Mouse (Mus musculus) limb, embryonic 12.5 days (tissue): ENCODE results near the gene Tm9sf1. TPM values are rescaled to one million over a fixed set of nuclear protein-coding genes. Genes with fewer than 3 reads are reported as not detected.

ENCODE experiments used
- ATAC-seq: fragments of 200-750 bp; cut with Nextera tagmentation; 2 replicates; pipeline ENCODE4 v1.8.0; 2017; ENCODE audit warnings: low read depth, moderate TSS enrichment; ENCODE audit not compliant: insufficient number of reproducible peaks, insufficient read depth, low FRiP score, low TSS enrichment
- H3K27ac ChIP-seq: fragments of 300-500 bp; sonication (generic); 2 replicates; pipeline ENCODE4 v1.5.1; 2016; ENCODE audit warnings: mild to moderate bottlenecking, moderate library complexity
- H3K27me3 ChIP-seq: fragments of 300-500 bp; sonication (generic); 2 replicates; pipeline ENCODE4 v1.6.1; 2016; ENCODE audit warnings: mild to moderate bottlenecking, moderate library complexity
- H3K36me3 ChIP-seq: fragments of 300-500 bp; sonication (generic); 2 replicates; pipeline ENCODE4 v1.6.1; 2016; ENCODE audit warnings: mild to moderate bottlenecking, moderate library complexity
- H3K4me1 ChIP-seq: fragments of 300-500 bp; sonication (generic); replicated peaks from 2 replicates; pipeline ENCODE4 v1.6.1; 2016
- H3K4me2 ChIP-seq: fragments of 300-500 bp; sonication (generic); 2 replicates; pipeline ENCODE4 v1.6.1; 2016; ENCODE audit warnings: mild to moderate bottlenecking, moderate library complexity
- H3K4me3 ChIP-seq: fragments of 300-500 bp; sonication (generic); replicated peaks from 2 replicates; pipeline ENCODE4 v1.5.1; 2016; ENCODE audit warnings: mild to moderate bottlenecking
- H3K9ac ChIP-seq: fragments of 300-500 bp; sonication (generic); replicated peaks from 2 replicates; pipeline ENCODE4 v1.6.1; 2016; ENCODE audit warnings: mild to moderate bottlenecking, moderate library complexity
- H3K9me3 ChIP-seq: fragments of 300-500 bp; sonication (generic); 2 replicates; pipeline ENCODE4 v1.6.1; 2016; ENCODE audit warnings: mild to moderate bottlenecking, moderate library complexity
- WGBS: fragments of 180-500 bp; shearing (Covaris S2); methylation state at CpG from one replicate; pipeline ENCODE4 v1.1.7; 2016; 5-methylcytosine and 5-hydroxymethylcytosine counted together
- polyA plus RNA-seq: library from polyadenylated mRNA; unstranded; fragments of >200 nt; fragmentation: Nextera tagmentation; extraction: Ambion mirVana; gene quantifications from 2 replicates; pipeline ENCODE4 v1.2.1, GENCODE M21; 2016

The Tm9sf1 gene
- polyA plus RNA-seq = 96.1 and 96.7 TPM in 2 replicates

DNA sequence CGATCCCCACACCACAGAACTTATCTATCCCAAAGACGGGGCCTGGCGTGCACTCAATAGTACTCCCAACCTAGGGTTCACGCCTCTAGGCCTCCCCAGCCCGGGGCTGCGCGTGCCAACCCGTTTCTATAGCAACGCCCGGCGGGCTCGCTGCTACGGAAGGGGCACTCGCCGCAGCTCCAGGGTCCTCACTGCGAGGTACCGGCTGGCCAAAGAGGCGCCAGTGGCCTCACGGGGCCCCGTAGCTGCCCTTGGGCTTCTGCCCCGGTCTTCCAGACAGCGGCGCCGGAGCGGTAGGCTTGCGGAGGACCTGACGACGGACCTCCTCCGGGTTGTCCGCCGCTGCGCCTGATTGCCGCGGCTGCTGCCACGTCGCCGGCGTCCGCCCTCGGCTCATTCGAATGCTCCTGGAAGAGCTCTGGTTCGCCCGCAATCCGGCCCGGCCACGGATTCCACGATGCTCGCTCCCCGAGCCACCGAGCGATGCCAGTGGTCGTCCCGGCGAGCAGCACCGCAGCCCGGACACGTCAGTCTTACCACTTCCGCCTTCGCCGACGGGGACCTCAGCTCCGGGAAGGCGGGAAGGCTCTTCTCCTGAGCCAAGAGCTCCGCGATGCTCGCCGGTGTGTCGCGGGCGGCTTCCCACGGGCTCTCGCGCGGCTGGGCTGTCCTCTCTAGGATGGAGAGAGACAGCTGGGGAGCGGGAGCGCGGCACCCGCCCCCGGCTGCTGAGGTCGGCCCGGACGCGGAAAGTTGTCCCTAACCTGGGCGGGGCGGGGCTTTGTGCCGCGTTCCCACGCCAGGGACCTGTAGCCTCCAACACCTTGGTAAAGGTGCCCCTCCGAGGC, at the start of gene Tm9sf1:
Gene Tm9sf1, minus strand, starts transcription at position 747 of the 848 bp plus-strand sequence.
- under 1% methylated on average over 89 of the region's 89 CpGs for WGBS

DNA sequence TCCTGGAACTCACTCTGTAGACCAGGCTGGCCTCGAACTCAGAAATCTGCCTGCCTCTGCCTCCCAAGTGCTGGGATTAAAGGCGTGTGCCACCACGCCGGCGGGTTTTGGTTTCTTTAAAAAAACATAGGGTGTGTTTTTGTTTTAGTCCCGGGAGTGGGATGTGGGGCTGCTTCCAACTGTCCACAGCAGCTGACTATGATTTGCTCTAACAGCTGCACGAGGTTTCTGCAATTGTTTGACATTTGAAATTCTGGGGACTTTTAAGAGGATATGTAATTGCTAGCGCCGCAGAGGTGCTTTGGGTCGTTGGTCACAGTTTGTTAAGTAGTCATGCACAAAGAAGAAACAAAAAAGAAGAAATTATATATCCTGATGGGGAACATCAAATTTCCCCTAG, 45.8 kb upstream of the Tm9sf1 start:
- no peak overlapping the region for H3K9ac ChIP-seq
- H3K9me3 ChIP-seq = no peaks in the 10 kb centered on the region
- no peak overlapping the region for H3K27ac ChIP-seq
- no peaks in the 10 kb centered on the region for H3K36me3 ChIP-seq
- WGBS = 80% methylated on average over 10 of the region's 10 CpGs
- no peak overlapping the region for H3K4me2 ChIP-seq
- no peak overlapping the region for H3K4me3 ChIP-seq
- no peaks in the 10 kb centered on the region for H3K27me3 ChIP-seq
- no peak for ATAC-seq
- H3K4me1 ChIP-seq = no peaks in the 10 kb centered on the region

More for the DNA sequence above, at the start of gene Tm9sf1:
- Histone ChIP-seq H3K4me3 (peak within 1 kb of the TSS; percentile 88), H3K36me3 (peaks cover 52% of the 10 kb centered on the region), H3K9ac (peak within 1 kb of the TSS; percentile 93), H3K4me1 (peaks cover 27% of the 10 kb centered on the region), H3K27me3 (no peaks in the 10 kb centered on the region), H3K9me3 (no peaks in the 10 kb centered on the region), H3K4me2 (peak within 1 kb of the TSS; percentile 88), H3K27ac (peak within 1 kb of the TSS; percentile 92)
- ATAC-seq = peak; percentile 72

DNA sequence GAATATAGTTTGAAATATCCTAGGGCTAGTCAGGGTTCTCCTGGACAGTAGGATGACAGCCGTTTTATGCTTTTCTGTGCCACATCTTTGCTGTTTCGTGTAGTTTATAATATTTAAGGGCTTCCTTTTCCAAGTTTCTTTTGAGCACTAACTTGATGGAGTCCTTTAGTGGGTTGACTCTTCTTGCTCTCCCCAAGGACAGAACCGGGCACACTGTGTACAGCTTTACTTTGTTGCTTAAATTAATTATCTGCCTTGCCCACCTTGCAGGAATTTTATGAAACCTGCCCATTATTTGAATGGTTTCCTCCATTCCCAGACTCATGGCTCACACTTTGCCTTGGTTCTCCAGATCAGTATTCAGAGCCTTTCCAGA, 38.5 kb upstream of the Tm9sf1 start:
- Histone ChIP-seq H3K36me3 (peaks cover 31% of the 10 kb centered on the region), H3K4me1 (peaks cover 8% of the 10 kb centered on the region), H3K9me3 (no peaks in the 10 kb centered on the region), H3K27ac (peak overlapping the region; percentile 86; the same call in 1 of the 2 replicates), H3K4me3 (peak overlapping the region; percentile 83), H3K9ac (peak overlapping the region; percentile 13; the same call in 1 of the 2 replicates), H3K4me2 (peak overlapping the region; percentile 80), H3K27me3 (no peaks in the 10 kb centered on the region)
- 14% methylated on average over 3 of the region's 3 CpGs for WGBS
- peak; percentile 46 for ATAC-seq

DNA sequence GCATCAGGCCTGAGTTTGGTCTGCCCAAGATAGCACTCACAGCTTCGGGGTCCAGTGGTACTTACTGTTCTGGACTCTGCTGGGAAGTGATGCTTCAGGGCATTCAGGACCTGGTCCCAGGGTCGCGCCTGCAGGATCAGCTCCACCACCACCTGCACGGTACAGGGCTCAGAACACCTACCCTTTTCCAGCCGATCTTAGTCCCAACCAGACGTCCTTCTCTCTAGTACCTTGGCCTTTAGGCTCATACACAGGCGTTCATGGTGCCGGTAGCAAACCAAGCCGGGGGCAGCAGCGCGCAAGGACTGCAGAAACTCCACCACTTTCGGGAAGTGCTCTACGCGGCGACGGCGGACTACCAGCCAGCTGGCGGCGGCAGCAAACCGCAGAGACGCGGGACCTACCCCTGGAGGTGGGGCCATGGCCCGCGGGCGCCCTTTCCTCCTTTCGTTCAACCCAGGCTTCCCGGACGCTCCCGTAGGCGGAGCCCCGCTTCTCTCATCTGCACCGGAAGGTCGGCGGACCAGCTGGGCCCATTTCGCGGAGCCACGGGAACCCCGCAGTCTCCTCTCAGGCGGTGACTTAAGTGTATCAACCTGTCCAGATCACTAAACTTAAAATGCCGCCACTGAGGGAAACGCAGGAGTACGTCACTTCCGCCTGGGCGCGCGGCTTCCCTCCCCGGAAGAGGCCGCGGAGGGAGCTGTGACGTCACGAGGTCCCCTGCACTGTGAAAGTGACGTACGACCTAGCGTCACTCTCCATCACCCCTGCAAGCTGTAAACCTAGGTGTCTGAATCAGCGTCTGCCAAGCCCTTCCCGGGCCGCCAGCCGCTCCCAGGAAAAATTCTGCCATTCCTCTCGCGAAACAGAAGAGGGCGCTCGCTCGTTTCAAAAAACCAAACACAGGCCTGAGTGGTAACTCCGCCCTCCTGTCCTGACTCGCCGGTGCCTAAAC, 37.8 kb upstream of the Tm9sf1 start, which contains the start of gene Tinf2:
Gene Tinf2, minus strand, starts transcription at position 661 of the 958 bp plus-strand sequence.
- no peaks in the 10 kb centered on the region for H3K27me3 ChIP-seq
- WGBS = under 1% methylated on average over 65 of the region's 66 CpGs
- H3K4me2 ChIP-seq = peak within 1 kb of the TSS; percentile 80
- H3K9ac ChIP-seq = peak within 1 kb of the TSS; percentile 78
- H3K27ac ChIP-seq = peak within 1 kb of the TSS; percentile 86
- peak within 1 kb of the TSS; percentile 83 for H3K4me3 ChIP-seq
- ATAC-seq = peak; percentile 98
- H3K36me3 ChIP-seq = peaks cover 38% of the 10 kb centered on the region
- H3K4me1 ChIP-seq = peaks cover 8% of the 10 kb centered on the region
- H3K9me3 ChIP-seq = no peaks in the 10 kb centered on the region

DNA sequence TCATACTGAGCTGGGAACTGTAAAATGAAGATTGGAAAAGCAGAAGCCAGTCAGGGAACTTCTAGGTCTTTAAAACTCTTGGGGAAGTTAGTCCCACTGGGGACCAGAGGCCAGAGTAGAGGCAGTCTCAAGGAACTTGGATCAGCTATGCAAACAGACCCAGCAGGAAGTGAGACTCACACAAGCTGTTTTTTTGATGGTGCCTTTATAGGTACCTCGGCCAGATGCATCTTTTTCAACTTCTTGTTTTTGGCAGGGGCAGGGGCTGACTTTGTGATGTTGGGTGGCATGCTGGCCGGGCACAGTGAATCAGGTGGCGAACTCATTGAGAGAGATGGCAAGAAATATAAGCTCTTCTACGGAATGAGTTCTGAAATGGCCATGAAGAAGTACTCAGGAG, 34.0 kb upstream of the Tm9sf1 start:
- peaks cover 55% of the 10 kb centered on the region for H3K36me3 ChIP-seq
- no peaks in the 10 kb centered on the region for H3K9me3 ChIP-seq
- no peak overlapping the region for H3K4me3 ChIP-seq
- WGBS = 90% methylated on average over 4 of the region's 4 CpGs
- ATAC-seq = no peak
- H3K27me3 ChIP-seq = no peaks in the 10 kb centered on the region
- H3K4me2 ChIP-seq = no peak overlapping the region
- H3K27ac ChIP-seq = no peak overlapping the region
- H3K4me1 ChIP-seq = peaks cover 12% of the 10 kb centered on the region
- H3K9ac ChIP-seq = no peak overlapping the region

DNA sequence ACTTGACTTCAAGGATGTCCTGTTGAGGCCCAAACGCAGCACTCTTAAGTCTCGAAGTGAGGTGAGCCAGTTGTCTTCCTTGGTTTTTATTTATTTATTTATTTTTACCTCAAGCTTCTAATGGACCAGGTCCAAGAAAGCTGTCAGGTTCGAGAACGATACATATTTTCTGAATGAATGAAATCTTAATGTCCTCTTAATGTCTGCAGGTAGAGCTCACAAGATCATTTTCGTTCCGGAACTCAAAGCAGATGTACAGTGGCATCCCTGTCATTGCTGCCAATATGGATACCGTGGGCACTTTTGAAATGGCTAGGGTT, 29.1 kb upstream of the Tm9sf1 start:
- Histone ChIP-seq H3K9ac (peak overlapping the region; percentile 78), H3K27me3 (no peaks in the 10 kb centered on the region), H3K4me2 (peak overlapping the region; percentile 93), H3K9me3 (no peaks in the 10 kb centered on the region), H3K4me3 (peak overlapping the region; percentile 78), H3K4me1 (peaks cover 17% of the 10 kb centered on the region), H3K36me3 (peaks cover 45% of the 10 kb centered on the region), H3K27ac (peak overlapping the region; percentile 93; the same call in 1 of the 2 replicates)
- ATAC-seq = no peak
- whole genome bisulfite sequencing = 77% methylated on average over 7 of the region's 7 CpGs

DNA sequence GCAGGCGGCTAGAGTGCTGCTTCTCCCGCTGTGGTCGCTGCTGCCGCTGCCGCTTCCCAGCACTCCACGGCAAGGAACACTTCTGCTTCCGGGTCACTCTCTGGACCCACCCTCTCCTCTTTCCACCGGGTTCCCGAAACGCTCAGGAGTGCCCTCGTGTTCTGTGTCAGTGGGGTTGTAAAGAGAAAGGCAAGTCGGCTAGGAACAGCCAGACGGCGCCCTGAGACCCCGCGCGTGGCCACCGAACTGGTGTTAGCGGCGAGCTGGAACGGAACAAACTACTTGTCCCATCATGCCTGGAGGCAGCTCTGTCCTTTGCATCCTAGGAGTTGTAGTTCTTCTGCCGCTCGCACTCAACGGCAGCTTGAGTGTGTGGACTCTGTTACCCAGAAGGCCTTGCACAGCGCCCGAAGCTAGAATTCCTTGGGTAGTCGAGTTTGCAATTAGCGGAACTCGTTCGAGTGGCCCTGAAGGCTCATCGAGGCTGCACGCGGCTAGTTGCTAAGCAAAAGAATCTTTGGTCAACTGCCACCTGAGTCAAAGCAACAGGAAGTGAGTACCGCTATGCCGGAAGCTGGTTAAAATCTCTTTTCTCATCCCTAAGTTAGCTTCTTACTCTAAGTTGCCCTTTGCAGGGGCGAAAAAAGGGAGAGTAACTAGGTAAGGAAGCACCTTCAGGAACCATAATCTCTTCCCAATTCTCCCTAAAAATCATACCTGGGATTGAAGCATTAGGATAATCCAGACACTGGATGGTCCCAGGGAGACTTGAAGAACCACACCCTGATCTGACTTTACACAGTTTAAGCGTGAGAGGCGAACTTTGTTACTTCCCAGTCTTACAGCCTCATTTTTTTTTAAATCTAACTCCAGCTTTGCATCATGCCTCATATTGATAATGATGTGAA, 28.5 kb upstream of the Tm9sf1 start, which contains the start of the genes Gmpr2 and Nedd8:
Gene Gmpr2, plus strand, starts transcription at position 109 of the 908 bp plus-strand sequence.
Gene Nedd8, minus strand, starts transcription at position 292 of the 908 bp plus-strand sequence.
- Histone ChIP-seq H3K4me1 (peaks cover 17% of the 10 kb centered on the region), H3K4me3 (peak within 1 kb of the TSS; percentile 78), H3K27me3 (no peaks in the 10 kb centered on the region), H3K9ac (peak within 1 kb of the TSS; percentile 78), H3K27ac (peak within 1 kb of the TSS; percentile 93), H3K4me2 (peak within 1 kb of the TSS; percentile 93), H3K36me3 (peaks cover 39% of the 10 kb centered on the region), H3K9me3 (no peaks in the 10 kb centered on the region)
- 1% methylated on average over 38 of the region's 38 CpGs for WGBS
- ATAC-seq = peak; percentile 97

DNA sequence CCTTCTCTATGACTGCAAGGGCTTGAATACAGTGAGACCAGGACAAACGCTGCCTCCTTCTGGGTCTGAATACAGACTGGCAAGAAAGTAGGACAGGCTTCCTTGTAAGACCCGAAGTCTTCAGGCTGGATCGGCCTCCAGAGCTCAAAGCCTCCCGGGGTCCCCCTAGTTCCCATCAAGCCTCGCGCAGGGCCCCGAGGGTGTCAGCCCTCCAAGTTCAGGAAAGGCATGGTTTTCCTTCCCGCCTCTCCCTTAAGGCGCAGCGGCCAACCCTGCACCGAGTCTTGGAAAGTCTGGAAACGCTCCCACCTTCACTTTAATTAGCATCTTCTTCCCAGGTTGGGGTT, 27.9 kb upstream of the Tm9sf1 start:
- Histone ChIP-seq H3K36me3 (peaks cover 38% of the 10 kb centered on the region), H3K4me2 (peak overlapping the region; percentile 93), H3K27ac (peak overlapping the region; percentile 93), H3K4me3 (peak overlapping the region; percentile 78), H3K9me3 (no peaks in the 10 kb centered on the region), H3K27me3 (no peaks in the 10 kb centered on the region), H3K4me1 (peaks cover 17% of the 10 kb centered on the region), H3K9ac (peak overlapping the region; percentile 78)
- under 1% methylated on average over 12 of the region's 12 CpGs for WGBS
- ATAC-seq = no peak; the same call in 1 of the 2 replicates

DNA sequence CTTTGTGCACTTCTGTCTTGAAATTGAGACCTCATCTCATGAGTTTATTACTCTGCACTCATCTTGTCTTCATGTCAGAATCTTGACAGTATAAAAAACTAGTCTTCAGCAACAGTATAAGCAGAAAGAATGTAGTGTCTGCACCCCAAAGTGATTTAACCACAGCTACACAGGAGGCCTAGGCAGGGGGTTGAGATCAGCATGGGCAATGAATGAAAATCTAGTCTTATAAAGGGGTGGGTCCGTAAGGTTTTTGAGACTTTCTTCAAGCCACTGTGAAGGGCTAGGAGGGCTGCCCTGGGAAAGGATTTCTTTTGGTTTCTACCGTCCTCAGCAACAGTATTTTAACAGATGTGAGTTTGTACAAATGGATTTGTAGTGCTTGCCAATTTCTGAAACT, 17.0 kb upstream of the Tm9sf1 start:
- WGBS = 49% methylated on average over 2 of the region's 2 CpGs
- peak overlapping the region; percentile 65 for H3K4me2 ChIP-seq
- no peak for ATAC-seq
- no peak overlapping the region for H3K9ac ChIP-seq
- 0 out of 2 replicates have a peak, but pooled peaks cover 8% of the 10 kb centered on the region for H3K4me1 ChIP-seq
- H3K27me3 ChIP-seq = no peaks in the 10 kb centered on the region
- no peaks in the 10 kb centered on the region for H3K9me3 ChIP-seq
- peaks cover 53% of the 10 kb centered on the region for H3K36me3 ChIP-seq
- peak overlapping the region; percentile 61 for H3K4me3 ChIP-seq
- H3K27ac ChIP-seq = peak overlapping the region; percentile 37; the same call in 1 of the 2 replicates

DNA sequence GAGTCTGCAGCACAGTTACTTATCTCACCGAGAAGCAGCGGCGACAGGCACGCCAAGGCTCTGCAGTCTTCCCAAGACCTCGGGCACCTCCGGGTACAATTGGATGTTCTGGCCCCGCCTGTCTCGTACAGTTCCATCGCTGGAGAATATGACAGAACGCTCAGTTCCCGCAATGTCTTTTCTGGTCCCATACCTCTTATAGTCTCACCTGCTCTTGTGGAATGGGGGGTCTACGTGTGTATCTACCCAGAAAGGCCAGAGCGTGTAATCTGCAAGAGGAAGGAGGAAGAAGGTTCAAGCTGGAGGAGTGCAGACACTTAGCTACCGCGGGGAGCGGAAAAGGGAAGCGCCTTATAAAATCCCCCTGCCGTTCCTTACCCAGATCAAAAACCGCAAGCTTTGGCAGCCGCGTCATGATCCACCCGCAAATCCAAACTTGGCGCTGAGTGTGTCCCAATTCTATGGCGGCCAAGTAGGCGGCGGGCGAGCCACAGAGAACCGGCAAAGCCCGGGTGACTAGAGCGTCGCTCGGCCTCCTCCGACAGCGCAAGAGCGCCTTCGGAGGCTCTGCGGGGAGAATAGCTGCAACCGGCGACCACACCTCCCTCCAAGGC, 16.5 kb upstream of the Tm9sf1 start, which contains the start of gene Mdp1:
Gene Mdp1, minus strand, starts transcription at position 549 of the 614 bp plus-strand sequence.
- 0 out of 2 replicates have a peak, but pooled peaks cover 8% of the 10 kb centered on the region for H3K4me1 ChIP-seq
- H3K27ac ChIP-seq = peak within 1 kb of the TSS; percentile 66; the same call in 1 of the 2 replicates
- H3K4me2 ChIP-seq = peak within 1 kb of the TSS; percentile 65
- no peaks in the 10 kb centered on the region for H3K27me3 ChIP-seq
- ATAC-seq = peak; percentile 84
- peak within 1 kb of the TSS; percentile 61 for H3K4me3 ChIP-seq
- under 1% methylated on average over 39 of the region's 39 CpGs for WGBS
- H3K9me3 ChIP-seq = no peaks in the 10 kb centered on the region
- peak within 1 kb of the TSS; percentile 81 for H3K9ac ChIP-seq
- peaks cover 51% of the 10 kb centered on the region for H3K36me3 ChIP-seq
